Mouse (Mus musculus): ENCODE data around the gene Tigd2.

The Tigd2 gene

GRCm38 (mm10) chr6:59255909-59256308 is 47.2 kb downstream of the Tigd2 start:
- DNase-seq (ENCODE audit: low read depth, low spot score): no peak
